ENCODE assay signal across 11 mouse cellular contexts in genomic region chr14:73550291-73550690, GRCm38 (mm10).
"Had no signal": no experiment of that assay in that cellular context is flagged by ENCODE, and none has a peak within 500 bp of the region (broad histone marks: within the 10 kb centered on the region; RNA-seq: fewer than 3 reads in every experiment).

No protein-coding gene starts in this region.

- ATAC-seq: intestine, embryonic 15.5 days; midbrain, embryonic 16.5 days had no signal

- H3K36me3 ChIP-seq: intestine, embryonic 15.5 days; limb, embryonic 15.5 days; stomach, embryonic 15.5 days had no signal

- H3K27me3 ChIP-seq: intestine, embryonic 15.5 days; limb, embryonic 15.5 days; liver, embryonic 13.5 days; midbrain, embryonic 12.5 days; neural tube, embryonic 13.5 days; stomach, embryonic 15.5 days had no signal

- H3K9me3 ChIP-seq: intestine, embryonic 15.5 days; limb, embryonic 15.5 days; liver, embryonic 13.5 days; midbrain, embryonic 12.5 days; neural tube, embryonic 13.5 days; stomach, embryonic 15.5 days had no signal

- DNase-seq: layer of hippocampus, adult 9-11 months; liver, embryonic 13.5 days; lung, adult 18-20 months; right cerebral cortex, postnatal 14 days; thymus, postnatal 14 days had no signal

- H3K4me2 ChIP-seq: intestine, embryonic 15.5 days; limb, embryonic 15.5 days; liver, embryonic 13.5 days; midbrain, embryonic 12.5 days; neural tube, embryonic 13.5 days; stomach, embryonic 15.5 days had no signal

- H3K9ac ChIP-seq: intestine, embryonic 15.5 days; limb, embryonic 15.5 days; liver, embryonic 13.5 days; neural tube, embryonic 13.5 days; stomach, embryonic 15.5 days had no signal

- H3K4me3 ChIP-seq: intestine, embryonic 15.5 days; limb, embryonic 15.5 days; liver, embryonic 13.5 days; midbrain, embryonic 12.5 days; neural tube, embryonic 13.5 days; stomach, embryonic 15.5 days had no signal

- H3K27ac ChIP-seq: intestine, embryonic 15.5 days; limb, embryonic 15.5 days; liver, embryonic 13.5 days; midbrain, embryonic 12.5 days; neural tube, embryonic 13.5 days; stomach, embryonic 15.5 days had no signal
